Mouse (Mus musculus): ENCODE data around the gene Slco4a1. TPM values are rescaled to one million over a fixed set of nuclear protein-coding genes. Genes with fewer than 3 reads are reported as not detected.

Gene Slco4a1
- polyA plus RNA-seq, 1 experiment, result 15.6 TPM

- H3K4me1 ChIP-seq (ENCODE audit: control insufficient read depth, insufficient read depth, low read length), result no peaks in the 10 kb centered on the region
- no peak overlapping the region for H3K27ac ChIP-seq (ENCODE audit: control insufficient read depth, insufficient read depth, low read depth, low read length, poor library complexity)
- TF ChIP-seq POLR2A (IDR thresholded peaks at IDR 0.05; ENCODE audit: borderline replicate concordance, control insufficient read depth, low read depth, low read length) (no peak), CTCF (IDR thresholded peaks at IDR 0.05; ENCODE audit: control insufficient read depth, insufficient read depth, low read length) (no peak)
- 72% methylated on average over 4 of the region's 4 CpGs for WGBS
- H3K4me3 ChIP-seq (replicated peaks; ENCODE audit: control insufficient read depth, low read depth, low read length), result no peak overlapping the region
These were observed 57.8 kb downstream of the Slco4a1 start for GRCm38 (mm10) chr2:180513835-180514234.

GRCm38 (mm10) chr2:180521437-180522221, 65.6 kb downstream of the Slco4a1 start:
- 62% methylated on average over 5 of the region's 5 CpGs for WGBS
- no peak overlapping the region for H3K27ac ChIP-seq (ENCODE audit: control insufficient read depth, insufficient read depth, low read depth, low read length, poor library complexity)
- H3K4me3 ChIP-seq (replicated peaks; ENCODE audit: control insufficient read depth, low read depth, low read length), result no peak overlapping the region
- TF ChIP-seq POLR2A (IDR thresholded peaks at IDR 0.05; ENCODE audit: borderline replicate concordance, control insufficient read depth, low read depth, low read length) (no peak), CTCF (IDR thresholded peaks at IDR 0.05; ENCODE audit: control insufficient read depth, insufficient read depth, low read length) (no peak)
- H3K4me1 ChIP-seq (ENCODE audit: control insufficient read depth, insufficient read depth, low read length), result no peaks in the 10 kb centered on the region

DNA sequence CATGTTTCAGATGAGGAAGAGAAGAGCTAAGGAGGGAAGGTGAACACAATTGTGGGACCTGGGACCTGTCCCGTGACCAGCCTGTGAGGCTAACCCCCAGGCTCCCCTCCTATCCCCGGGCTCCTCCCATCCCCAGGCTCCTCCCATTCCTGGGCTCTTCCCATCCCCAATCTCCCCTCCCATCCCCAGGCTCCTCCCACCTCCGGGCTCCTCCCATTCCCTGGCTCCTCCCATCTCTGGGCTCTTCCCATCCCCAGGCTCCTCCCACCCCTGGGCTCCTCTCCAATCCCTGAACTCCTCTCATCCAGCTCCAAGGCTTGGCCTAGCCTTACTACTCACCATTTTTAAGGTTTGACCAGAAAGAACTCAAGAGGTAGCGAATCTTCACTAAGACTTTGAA, 66.8 kb downstream of the Slco4a1 start:
- TF ChIP-seq CTCF (IDR thresholded peaks at IDR 0.05; ENCODE audit: control insufficient read depth, insufficient read depth, low read length) (no peak), POLR2A (IDR thresholded peaks at IDR 0.05; ENCODE audit: borderline replicate concordance, control insufficient read depth, low read depth, low read length) (no peak)
- H3K27ac ChIP-seq (ENCODE audit: control insufficient read depth, insufficient read depth, low read depth, low read length, poor library complexity), result no peak overlapping the region
- no peak overlapping the region for H3K4me3 ChIP-seq (replicated peaks; ENCODE audit: control insufficient read depth, low read depth, low read length)
- H3K4me1 ChIP-seq (ENCODE audit: control insufficient read depth, insufficient read depth, low read length), result no peaks in the 10 kb centered on the region
- 65% methylated on average over 4 of the region's 4 CpGs for WGBS

Other genes with a start within 250 kb of the Slco4a1 start
- 1.5 and 6.6 TPM in 2 replicates for gene Lama5, start 230.4 kb upstream of the Slco4a1 start, polyA plus RNA-seq (2011; ENCODE audit: insufficient read depth, insufficient read length, low replicate concordance, missing spikeins)
- 1,144 and 1,728 TPM in 2 replicates for gene Rps21, start 198.9 kb upstream of the Slco4a1 start, polyA plus RNA-seq (2011; ENCODE audit: insufficient read depth, insufficient read length, low replicate concordance, missing spikeins)
- gene Cables2, start 182.7 kb upstream of the Slco4a1 start, polyA plus RNA-seq (2011; ENCODE audit: insufficient read depth, insufficient read length, low replicate concordance, missing spikeins), result 12.2 and 16.3 TPM in 2 replicates
- gene Rbbp8nl, start 166.4 kb upstream of the Slco4a1 start, polyA plus RNA-seq (2011; ENCODE audit: insufficient read depth, insufficient read length, low replicate concordance, missing spikeins), result not detected in 2 replicates
- not detected in 2 replicates for gene Gata5, start 121.5 kb upstream of the Slco4a1 start, polyA plus RNA-seq (2011; ENCODE audit: insufficient read depth, insufficient read length, low replicate concordance, missing spikeins)
- not detected in 2 replicates for gene Ntsr1, start 43.7 kb downstream of the Slco4a1 start, polyA plus RNA-seq (2011; ENCODE audit: insufficient read depth, insufficient read length, low replicate concordance, missing spikeins)
- 15.1 and 23.8 TPM in 2 replicates for gene Mrgbp, start 125.1 kb downstream of the Slco4a1 start, polyA plus RNA-seq (2011; ENCODE audit: insufficient read depth, insufficient read length, low replicate concordance, missing spikeins)
- 28.5 and 40.6 TPM in 2 replicates for gene Ogfr, start 133.0 kb downstream of the Slco4a1 start, polyA plus RNA-seq (2011; ENCODE audit: insufficient read depth, insufficient read length, low replicate concordance, missing spikeins)
- 0.56 and 1.4 TPM in 2 replicates for gene Col9a3, start 141.5 kb downstream of the Slco4a1 start, polyA plus RNA-seq (2011; ENCODE audit: insufficient read depth, insufficient read length, low replicate concordance, missing spikeins)
- gene Tcfl5, start 186.5 kb downstream of the Slco4a1 start, polyA plus RNA-seq (2011; ENCODE audit: insufficient read depth, insufficient read length, low replicate concordance, missing spikeins), result 2.0 TPM in 1 of 2 replicates, not detected in the other

Measured in bone marrow, adult 2 months (tissue).